Mouse (Mus musculus): Measurements from ENCODE around the gene Lrp2. TPM values are rescaled to one million over a fixed set of nuclear protein-coding genes. Genes with fewer than 3 reads are reported as not detected.

The Lrp2 gene
- polyA plus RNA-seq, 1 experiment from 2014 or later, result not detected

DNA sequence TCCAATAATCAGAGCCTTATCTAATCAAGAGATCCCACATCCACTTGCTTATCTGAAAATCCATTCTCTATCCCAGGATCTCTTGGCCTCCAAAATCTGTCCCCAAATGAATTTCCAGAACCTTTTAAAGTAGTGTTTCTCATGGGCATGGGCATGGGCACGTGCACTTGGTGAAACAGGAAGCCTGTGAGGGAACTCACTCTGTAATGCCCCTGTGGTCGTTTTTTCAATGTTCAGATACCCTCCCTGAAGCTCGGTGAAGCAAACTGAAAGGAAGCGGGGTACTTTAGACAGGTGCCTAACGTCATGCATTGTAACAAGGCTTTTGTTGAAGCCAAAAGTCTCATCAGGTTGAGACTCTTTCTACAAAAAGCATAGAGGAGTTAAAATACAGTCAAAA, 23.1 kb downstream of the Lrp2 start:
- no peak for ATAC-seq (ENCODE audit: insufficient number of reproducible peaks, insufficient read depth, low FRiP score, low TSS enrichment, low read depth)
- H3K27me3 ChIP-seq, result peaks cover 22% of the 10 kb centered on the region; the same call in 1 of the 2 replicates
- H3K4me3 ChIP-seq (replicated peaks), result no peak overlapping the region
- no peak overlapping the region for H3K4me2 ChIP-seq
- no peak overlapping the region for H3K9ac ChIP-seq (replicated peaks)
- no peak overlapping the region for H3K27ac ChIP-seq
- WGBS, result 72% methylated on average over 5 of the region's 5 CpGs
- no peaks in the 10 kb centered on the region for H3K36me3 ChIP-seq
- no peaks in the 10 kb centered on the region for H3K4me1 ChIP-seq (replicated peaks)
- no peaks in the 10 kb centered on the region for H3K9me3 ChIP-seq

DNA sequence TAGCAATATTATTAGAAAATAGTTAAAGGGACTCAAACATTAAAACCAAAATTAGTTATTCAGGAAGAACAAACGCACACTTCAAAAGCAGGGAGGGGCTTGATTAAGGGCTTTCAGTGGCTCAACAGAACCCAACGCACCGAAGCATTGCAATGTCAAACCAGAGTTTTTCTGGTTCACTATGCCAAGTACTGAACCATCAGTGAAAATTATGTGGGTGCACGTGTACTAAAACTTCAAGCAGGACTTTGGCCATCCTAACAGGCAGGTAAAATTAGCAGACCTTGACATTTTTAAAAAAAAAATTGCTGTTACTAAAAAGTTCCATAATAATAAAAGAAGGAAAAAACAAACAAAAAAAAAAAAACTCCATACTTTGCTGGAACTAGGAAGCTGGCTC, 25.6 kb downstream of the Lrp2 start:
- WGBS, result 66% methylated on average over 4 of the region's 4 CpGs
- Histone ChIP-seq H3K9ac (replicated peaks) (no peak overlapping the region), H3K9me3 (no peaks in the 10 kb centered on the region), H3K27me3 (peaks cover 22% of the 10 kb centered on the region; the same call in 1 of the 2 replicates), H3K36me3 (no peaks in the 10 kb centered on the region), H3K4me3 (replicated peaks) (no peak overlapping the region), H3K4me1 (replicated peaks) (no peaks in the 10 kb centered on the region), H3K4me2 (no peak overlapping the region), H3K27ac (no peak overlapping the region)
- no peak for ATAC-seq (ENCODE audit: insufficient number of reproducible peaks, insufficient read depth, low FRiP score, low TSS enrichment, low read depth)

DNA sequence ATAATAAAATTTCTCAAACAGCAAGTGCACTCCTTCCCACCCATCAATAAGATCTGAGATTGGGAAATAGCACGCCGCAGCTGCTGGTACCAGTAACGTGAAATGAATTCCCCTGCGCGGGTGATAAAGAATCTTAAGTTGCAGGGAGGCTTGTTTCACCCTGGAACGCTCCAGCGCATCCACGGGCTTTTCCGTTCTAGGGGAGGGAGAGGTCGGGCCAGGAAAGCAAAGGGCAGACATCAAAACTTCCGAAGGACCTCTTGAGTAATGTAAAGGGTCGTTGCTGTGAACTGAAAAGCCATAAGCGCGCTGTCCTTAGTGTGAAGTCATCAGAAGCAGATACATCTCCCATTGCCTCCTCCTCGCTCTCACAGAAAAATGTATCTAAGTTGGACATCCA, 26.5 kb downstream of the Lrp2 start:
- H3K9me3 ChIP-seq, result no peaks in the 10 kb centered on the region
- no peak overlapping the region for H3K4me3 ChIP-seq (replicated peaks)
- peaks cover 22% of the 10 kb centered on the region; the same call in 1 of the 2 replicates for H3K27me3 ChIP-seq
- H3K27ac ChIP-seq, result no peak overlapping the region
- H3K4me1 ChIP-seq (replicated peaks), result no peaks in the 10 kb centered on the region
- ATAC-seq (ENCODE audit: insufficient number of reproducible peaks, insufficient read depth, low FRiP score, low TSS enrichment, low read depth), result no peak
- H3K36me3 ChIP-seq, result no peaks in the 10 kb centered on the region
- H3K9ac ChIP-seq (replicated peaks), result no peak overlapping the region
- no peak overlapping the region for H3K4me2 ChIP-seq
- 69% methylated on average over 15 of the region's 15 CpGs for WGBS

DNA sequence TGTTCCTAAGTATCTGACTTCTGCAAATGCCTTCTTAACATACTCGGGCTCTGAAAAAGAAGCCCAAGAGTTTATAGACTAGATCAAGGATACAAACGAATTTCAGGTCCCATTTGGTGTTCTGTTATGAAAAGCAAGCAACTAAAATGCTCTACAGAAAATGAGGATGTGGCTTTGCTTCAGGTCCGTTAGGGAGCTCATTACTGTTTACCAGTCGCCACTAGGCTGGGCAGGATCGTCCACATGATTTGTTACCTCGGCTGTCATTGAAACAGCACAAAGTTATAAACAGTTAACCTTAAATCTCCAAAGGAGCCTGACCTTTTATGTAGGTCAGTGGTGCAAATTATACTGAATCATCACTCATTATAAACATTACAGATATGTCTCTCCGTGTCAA, 29.2 kb downstream of the Lrp2 start:
- H3K4me2 ChIP-seq, result no peak overlapping the region
- 25% methylated on average over 7 of the region's 7 CpGs for WGBS
- no peak overlapping the region for H3K4me3 ChIP-seq (replicated peaks)
- H3K36me3 ChIP-seq, result no peaks in the 10 kb centered on the region
- H3K27ac ChIP-seq, result no peak overlapping the region
- H3K4me1 ChIP-seq (replicated peaks), result no peaks in the 10 kb centered on the region
- ATAC-seq (ENCODE audit: insufficient number of reproducible peaks, insufficient read depth, low FRiP score, low TSS enrichment, low read depth), result no peak
- peaks cover 22% of the 10 kb centered on the region; the same call in 1 of the 2 replicates for H3K27me3 ChIP-seq
- H3K9ac ChIP-seq (replicated peaks), result no peak overlapping the region
- no peaks in the 10 kb centered on the region for H3K9me3 ChIP-seq

DNA sequence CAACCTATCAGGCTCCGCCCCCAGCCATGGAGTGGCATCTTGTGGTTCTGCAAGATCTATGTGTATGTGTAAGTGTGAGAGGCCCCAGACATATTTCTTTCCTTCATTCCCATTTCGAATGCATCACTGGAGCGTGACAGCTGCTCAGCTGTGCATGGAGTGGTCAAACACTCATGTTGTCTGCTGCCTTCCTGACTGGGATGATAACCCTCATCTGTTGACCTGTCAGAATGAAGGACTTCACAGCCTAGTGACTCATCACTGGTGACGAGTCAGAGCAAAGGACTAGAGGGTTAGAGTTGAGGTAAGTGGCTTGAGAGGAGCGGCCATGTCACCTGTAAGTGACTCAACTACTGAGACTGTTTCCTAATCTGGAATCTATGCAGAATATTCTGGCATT, 34.2 kb downstream of the Lrp2 start:
- ATAC-seq (ENCODE audit: insufficient number of reproducible peaks, insufficient read depth, low FRiP score, low TSS enrichment, low read depth), result no peak
- no peak overlapping the region for H3K4me3 ChIP-seq (replicated peaks)

DNA sequence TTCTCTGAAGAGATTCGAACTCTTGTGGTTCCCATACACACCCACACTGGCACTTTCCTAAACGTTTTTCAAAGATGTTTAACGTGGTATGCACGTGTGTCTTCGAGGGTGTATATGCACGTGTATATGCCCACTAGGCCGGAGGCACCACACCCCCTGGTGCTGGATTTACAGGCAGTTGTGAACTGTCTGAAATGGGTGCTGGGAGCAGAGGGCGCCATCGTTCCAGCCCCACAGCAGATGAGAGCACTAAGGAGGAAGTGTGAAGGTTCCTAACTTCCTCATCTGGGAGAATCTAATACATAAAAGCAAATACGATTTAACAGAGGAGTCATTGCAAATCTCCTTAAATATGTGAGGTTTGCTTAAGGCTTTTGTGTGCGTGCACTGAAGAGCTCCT, 39.0 kb downstream of the Lrp2 start:
- Histone ChIP-seq H3K9ac (replicated peaks) (no peak overlapping the region), H3K27ac (no peak overlapping the region), H3K4me1 (replicated peaks) (no peaks in the 10 kb centered on the region), H3K4me3 (replicated peaks) (no peak overlapping the region), H3K9me3 (no peaks in the 10 kb centered on the region), H3K27me3 (no peaks in the 10 kb centered on the region), H3K36me3 (no peaks in the 10 kb centered on the region), H3K4me2 (no peak overlapping the region)
- ATAC-seq (ENCODE audit: insufficient number of reproducible peaks, insufficient read depth, low FRiP score, low TSS enrichment, low read depth), result no peak
- 78% methylated on average over 11 of the region's 11 CpGs for WGBS

More for the DNA sequence above, 34.2 kb downstream of the Lrp2 start:
- H3K4me1 ChIP-seq (replicated peaks), result no peaks in the 10 kb centered on the region
- H3K9ac ChIP-seq (replicated peaks), result no peak overlapping the region
- 79% methylated on average over 5 of the region's 5 CpGs for WGBS
- no peaks in the 10 kb centered on the region for H3K36me3 ChIP-seq
- H3K27ac ChIP-seq, result no peak overlapping the region
- H3K27me3 ChIP-seq, result no peaks in the 10 kb centered on the region
- H3K4me2 ChIP-seq, result no peak overlapping the region
- H3K9me3 ChIP-seq, result no peaks in the 10 kb centered on the region

DNA sequence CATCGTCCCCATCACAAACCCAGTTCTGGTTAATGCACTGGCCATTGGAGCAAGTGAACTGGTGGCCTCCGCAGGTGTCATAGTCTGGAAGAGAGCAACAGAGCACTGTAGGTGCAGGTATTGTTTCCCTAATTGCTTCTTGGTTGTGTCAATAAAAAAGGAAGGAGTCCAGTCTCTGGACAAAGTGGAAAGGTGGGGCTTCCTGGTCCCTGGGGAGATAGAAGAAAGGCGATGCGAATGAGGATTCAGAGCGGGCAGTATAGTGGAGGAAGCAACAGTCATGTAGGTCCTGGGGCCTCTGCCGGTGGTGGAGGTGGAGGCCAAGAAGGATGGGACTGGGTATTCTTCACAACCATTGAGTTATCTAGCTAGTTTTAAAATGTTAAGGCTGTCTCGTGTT, 49.8 kb downstream of the Lrp2 start:
- H3K27ac ChIP-seq, result no peak overlapping the region
- no peak overlapping the region for H3K4me2 ChIP-seq
- 82% methylated on average over 7 of the region's 7 CpGs for WGBS
- no peak overlapping the region for H3K9ac ChIP-seq (replicated peaks)
- no peaks in the 10 kb centered on the region for H3K27me3 ChIP-seq
- H3K36me3 ChIP-seq, result no peaks in the 10 kb centered on the region
- H3K9me3 ChIP-seq, result no peaks in the 10 kb centered on the region
- peaks cover 2% of the 10 kb centered on the region; the same call in 1 of the 2 replicates for H3K4me1 ChIP-seq (replicated peaks)
- no peak overlapping the region for H3K4me3 ChIP-seq (replicated peaks)
- no peak for ATAC-seq (ENCODE audit: insufficient number of reproducible peaks, insufficient read depth, low FRiP score, low TSS enrichment, low read depth)

DNA sequence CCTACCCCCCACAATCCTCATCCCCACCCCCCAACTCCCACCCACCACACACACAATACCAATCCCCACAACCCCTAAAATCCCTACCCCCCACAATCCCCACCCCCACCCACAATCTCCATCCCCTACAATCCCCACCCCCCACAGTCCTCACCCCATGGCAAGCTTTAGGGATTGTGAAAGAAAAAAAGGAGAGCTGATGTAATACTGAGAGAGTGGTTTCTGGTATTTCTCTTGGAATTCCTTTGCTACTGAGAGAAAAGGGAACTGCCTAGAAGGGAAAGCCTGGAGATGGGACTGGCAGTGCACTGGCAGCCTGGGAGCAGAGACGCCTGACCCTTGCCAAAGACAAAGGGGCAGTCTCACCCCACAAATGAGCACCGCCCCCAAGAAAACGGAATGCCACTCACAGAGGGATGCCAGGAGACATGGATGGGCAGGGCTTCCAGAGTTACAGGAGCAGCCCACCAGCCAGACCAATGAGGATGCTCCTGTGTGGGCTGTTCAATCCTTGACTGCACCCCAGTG, 54.3 kb downstream of the Lrp2 start:
- no peaks in the 10 kb centered on the region for H3K9me3 ChIP-seq
- no peaks in the 10 kb centered on the region for H3K27me3 ChIP-seq
- H3K4me2 ChIP-seq, result no peak overlapping the region
- peaks cover 5% of the 10 kb centered on the region; the same call in 1 of the 2 replicates for H3K4me1 ChIP-seq (replicated peaks)
- H3K36me3 ChIP-seq, result no peaks in the 10 kb centered on the region
- no peak overlapping the region for H3K4me3 ChIP-seq (replicated peaks)
- H3K27ac ChIP-seq, result no peak overlapping the region
- no peak overlapping the region for H3K9ac ChIP-seq (replicated peaks)
- ATAC-seq (ENCODE audit: insufficient number of reproducible peaks, insufficient read depth, low FRiP score, low TSS enrichment, low read depth), result no peak
- WGBS, result 31% methylated on average over 3 of the region's 3 CpGs

DNA sequence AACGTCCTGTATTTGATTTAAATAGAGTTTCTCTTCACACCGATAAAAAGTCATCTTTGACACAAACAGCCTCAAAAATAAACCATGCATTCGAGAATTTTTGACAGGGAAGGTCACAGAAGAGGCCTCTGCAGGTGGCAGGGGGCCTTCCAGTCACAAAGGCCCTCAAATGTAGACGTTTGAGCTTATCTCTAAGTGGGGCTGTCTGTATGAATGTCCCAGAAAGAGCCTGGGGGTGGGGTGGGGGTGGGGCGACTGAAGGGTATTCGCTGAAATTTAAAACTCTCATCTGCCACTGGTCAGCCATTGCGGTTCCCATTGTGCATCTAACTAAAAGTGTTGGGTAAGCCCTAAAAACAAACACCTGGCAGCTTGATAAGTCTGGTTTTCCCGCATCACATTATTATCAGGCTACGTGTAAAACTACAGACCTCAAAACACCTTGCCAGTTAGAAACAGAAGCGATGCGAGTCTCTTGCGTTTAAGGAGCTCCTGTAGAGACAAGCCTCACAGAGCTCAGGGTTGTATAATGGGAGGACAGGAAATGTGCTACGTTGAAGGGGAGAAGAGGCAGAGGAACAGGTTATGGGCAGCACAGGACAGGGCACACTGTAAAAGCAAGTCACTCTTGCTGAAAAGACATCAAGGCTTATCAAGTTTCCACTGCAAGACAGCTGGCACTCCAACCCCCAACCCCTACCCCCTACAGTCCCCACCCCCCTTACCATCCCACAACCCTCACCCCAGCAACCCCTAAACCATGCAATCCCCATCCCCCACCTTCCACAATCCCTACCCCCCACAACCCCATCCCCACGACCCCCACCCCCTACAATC, 55.0 kb downstream of the Lrp2 start:
- no peak overlapping the region for H3K4me2 ChIP-seq
- ATAC-seq (ENCODE audit: insufficient number of reproducible peaks, insufficient read depth, low FRiP score, low TSS enrichment, low read depth), result no peak
- no peaks in the 10 kb centered on the region for H3K9me3 ChIP-seq
- H3K4me1 ChIP-seq (replicated peaks), result peaks cover 5% of the 10 kb centered on the region; the same call in 1 of the 2 replicates
- H3K36me3 ChIP-seq, result no peaks in the 10 kb centered on the region
- H3K27ac ChIP-seq, result no peak overlapping the region
- no peaks in the 10 kb centered on the region for H3K27me3 ChIP-seq
- no peak overlapping the region for H3K9ac ChIP-seq (replicated peaks)
- WGBS, result 19% methylated on average over 14 of the region's 14 CpGs
- H3K4me3 ChIP-seq (replicated peaks), result no peak overlapping the region

DNA sequence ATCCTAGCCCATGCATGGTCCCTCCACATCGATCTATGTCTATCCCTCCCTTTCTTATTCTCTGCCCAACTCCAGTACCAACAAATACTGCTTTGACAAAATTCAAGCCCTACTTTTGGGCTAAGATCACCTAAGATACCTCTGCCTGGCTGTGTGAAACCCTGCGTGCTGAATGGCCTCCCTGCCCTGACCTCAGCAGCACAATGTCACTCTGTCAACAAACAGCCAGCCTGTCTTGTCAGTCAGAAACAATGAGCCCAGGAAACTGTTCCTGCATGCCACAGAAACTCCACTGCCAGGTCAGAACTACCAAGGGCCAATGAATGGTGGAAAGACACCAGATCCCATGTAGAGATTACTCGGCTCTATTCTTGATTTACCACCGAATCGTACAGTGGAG, 55.7 kb downstream of the Lrp2 start:
- no peak overlapping the region for H3K27ac ChIP-seq
- H3K9me3 ChIP-seq, result no peaks in the 10 kb centered on the region
- H3K36me3 ChIP-seq, result no peaks in the 10 kb centered on the region
- H3K27me3 ChIP-seq, result no peaks in the 10 kb centered on the region
- H3K9ac ChIP-seq (replicated peaks), result no peak overlapping the region
- H3K4me1 ChIP-seq (replicated peaks), result peaks cover 5% of the 10 kb centered on the region; the same call in 1 of the 2 replicates
- no peak for ATAC-seq (ENCODE audit: insufficient number of reproducible peaks, insufficient read depth, low FRiP score, low TSS enrichment, low read depth)
- H3K4me2 ChIP-seq, result no peak overlapping the region
- 64% methylated on average over 5 of the region's 5 CpGs for WGBS
- no peak overlapping the region for H3K4me3 ChIP-seq (replicated peaks)

DNA sequence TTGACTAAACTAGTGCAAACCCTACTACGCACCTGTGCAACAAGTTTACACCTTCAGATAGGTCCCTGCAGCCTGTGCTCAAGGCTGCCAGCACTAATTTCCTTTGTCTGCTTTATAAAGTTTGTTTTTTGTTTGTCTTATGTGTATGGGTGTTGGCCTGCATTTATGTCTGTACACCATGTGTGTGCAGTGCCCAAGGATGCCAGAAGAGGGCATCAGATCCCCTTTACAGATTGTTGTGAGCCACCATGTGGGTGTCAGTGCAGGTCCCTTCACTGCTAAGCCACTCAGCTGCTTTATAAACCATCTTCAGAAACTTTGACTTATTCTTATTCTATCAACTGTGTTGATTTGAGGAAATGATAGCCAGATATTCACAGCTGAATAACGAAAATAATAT, 65.6 kb downstream of the Lrp2 start:
- Histone ChIP-seq H3K9me3 (no peaks in the 10 kb centered on the region), H3K4me3 (replicated peaks) (no peak overlapping the region), H3K36me3 (no peaks in the 10 kb centered on the region), H3K9ac (replicated peaks) (no peak overlapping the region), H3K4me2 (no peak overlapping the region), H3K27ac (no peak overlapping the region), H3K27me3 (no peaks in the 10 kb centered on the region), H3K4me1 (replicated peaks) (no peaks in the 10 kb centered on the region)
- WGBS, result 90% methylated on average over 2 of the region's 2 CpGs
- no peak for ATAC-seq (ENCODE audit: insufficient number of reproducible peaks, insufficient read depth, low FRiP score, low TSS enrichment, low read depth)

DNA sequence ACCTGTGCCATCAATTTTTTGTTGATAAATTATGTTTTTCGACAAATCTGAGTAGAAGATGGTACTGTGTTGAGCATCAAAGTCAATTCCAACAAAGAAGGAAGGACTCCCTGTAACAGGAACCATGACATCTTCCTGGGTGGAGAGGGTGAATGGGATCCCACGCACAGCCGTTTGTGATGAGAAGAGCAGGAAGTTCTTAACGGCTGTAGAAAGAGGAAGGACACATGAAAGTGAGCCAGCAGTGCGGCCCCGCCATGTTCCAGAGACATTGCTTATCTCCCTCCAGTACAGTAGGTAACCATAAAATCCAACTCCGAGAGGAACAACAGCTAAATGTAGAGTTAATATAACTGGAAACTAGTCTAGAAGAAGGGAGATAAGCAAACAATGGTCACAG, 67.6 kb downstream of the Lrp2 start:
- 81% methylated on average over 7 of the region's 7 CpGs for WGBS
- Histone ChIP-seq H3K27ac (no peak overlapping the region), H3K4me2 (no peak overlapping the region), H3K4me1 (replicated peaks) (no peaks in the 10 kb centered on the region), H3K36me3 (no peaks in the 10 kb centered on the region), H3K9me3 (no peaks in the 10 kb centered on the region), H3K9ac (replicated peaks) (no peak overlapping the region), H3K4me3 (replicated peaks) (no peak overlapping the region), H3K27me3 (no peaks in the 10 kb centered on the region)
- no peak for ATAC-seq (ENCODE audit: insufficient number of reproducible peaks, insufficient read depth, low FRiP score, low TSS enrichment, low read depth)
